Mouse (Mus musculus) liver, embryonic 14.5 days (tissue): ENCODE measurements around the gene Kank3.

Source experiments
- CTCF ChIP-seq: IDR thresholded peaks from 2 replicates; pipeline ENCODE4 v1.5.1; 2016; ENCODE audit warnings: antibody characterized with exemption, low read depth, control low read depth
- EP300 ChIP-seq: IDR thresholded peaks from 2 replicates; pipeline ENCODE4 v1.6.1; 2016; ENCODE audit warnings: antibody characterized with exemption, low read depth

DNA sequence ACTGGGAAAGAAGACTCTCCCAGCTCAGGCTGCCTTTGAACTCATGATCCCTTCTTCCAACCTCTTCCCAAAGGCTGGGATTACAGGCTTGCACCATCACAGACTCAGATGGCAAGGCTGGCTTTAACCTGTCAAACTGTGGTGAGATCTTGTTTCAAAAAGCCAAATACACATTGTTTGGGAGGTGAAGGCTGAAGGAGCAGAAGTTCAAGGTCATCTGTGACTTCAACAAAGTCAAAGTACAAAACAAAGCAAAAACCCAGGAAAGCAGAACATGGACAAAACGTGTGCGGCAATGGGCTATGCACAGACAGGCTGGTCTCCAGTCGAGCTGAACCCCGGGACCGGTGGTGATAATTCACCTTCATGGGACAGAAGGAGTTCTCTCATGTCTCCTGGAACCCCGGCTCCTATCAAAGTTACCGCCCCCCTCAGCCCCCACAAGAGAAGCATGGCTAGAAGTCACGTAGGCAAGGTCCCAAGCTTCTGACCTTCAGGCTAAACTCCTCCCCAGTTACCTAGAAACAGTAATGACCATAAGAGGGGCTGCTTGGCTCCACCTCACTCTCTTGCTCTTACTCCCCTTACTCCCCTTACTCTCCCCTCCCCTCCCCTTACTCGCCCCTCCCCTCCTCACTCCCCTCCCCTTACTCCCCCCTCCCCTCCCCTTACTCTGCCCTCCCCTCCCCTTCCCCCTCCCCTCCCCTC is 3.0 kb upstream of the Kank3 start:
- no peak for TF ChIP-seq CTCF
- no peak for TF ChIP-seq EP300
